Mouse (Mus musculus): ENCODE data around the gene Hlcs. TPM values are rescaled to one million over a fixed set of nuclear protein-coding genes. Genes with fewer than 3 reads are reported as not detected.

Gene Hlcs
- polyA plus RNA-seq, 1 experiment = 9.5 TPM

DNA sequence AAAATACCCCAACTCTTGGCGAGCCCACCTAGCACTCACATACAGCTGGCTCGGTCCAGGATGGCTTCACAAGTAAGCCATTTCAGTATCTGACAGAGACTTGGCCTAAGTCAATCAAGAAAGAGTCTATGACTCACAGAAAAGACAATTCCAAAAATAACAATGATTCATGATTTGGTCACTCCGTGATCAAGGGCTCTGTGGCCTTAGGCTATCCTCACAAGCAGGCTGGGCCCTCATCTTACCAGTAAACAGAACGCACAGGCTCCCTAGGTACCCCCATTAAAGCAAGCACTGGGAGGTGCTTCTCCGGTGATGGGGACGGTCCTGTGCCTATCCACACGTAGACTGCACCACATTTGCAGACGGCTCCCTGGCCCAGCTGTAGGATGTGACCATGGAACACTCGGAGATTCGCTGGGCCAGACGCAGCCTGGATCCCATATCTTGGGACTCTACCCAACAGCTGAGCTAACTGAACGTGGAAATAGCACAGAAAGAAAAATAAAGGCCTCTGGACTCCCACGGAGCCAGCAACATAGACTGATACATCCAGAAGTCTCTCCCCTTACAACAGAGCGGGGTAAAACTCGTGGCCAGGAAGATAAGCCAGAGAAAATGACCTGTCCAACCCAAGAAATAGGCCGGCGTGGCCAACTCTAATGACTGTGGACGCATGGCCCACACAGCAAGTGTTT lies 84.4 kb downstream of the Hlcs start:
- 77% methylated on average over 18 of the region's 18 CpGs for WGBS
- no peak for DNase-seq
- H3K4me1 ChIP-seq (ENCODE audit: control insufficient read depth, insufficient read depth, low read length) = no peaks in the 10 kb centered on the region
- no peak overlapping the region for H3K4me3 ChIP-seq (replicated peaks; ENCODE audit: extremely low read depth, low read depth, low read length)
- no peak for TF ChIP-seq POLR2A (IDR thresholded peaks at IDR 0.05; ENCODE audit: borderline replicate concordance, extremely low read depth, low read depth, low read length)
- no peak for TF ChIP-seq CTCF (IDR thresholded peaks at IDR 0.05; ENCODE audit: insufficient read depth, low read length)

- H3K4me1 ChIP-seq (ENCODE audit: control insufficient read depth, insufficient read depth, low read length) = peaks cover 3% of the 10 kb centered on the region; the same call in 1 of the 2 replicates
- TF ChIP-seq CTCF (IDR thresholded peaks at IDR 0.05; ENCODE audit: insufficient read depth, low read length) (no peak), POLR2A (IDR thresholded peaks at IDR 0.05; ENCODE audit: borderline replicate concordance, extremely low read depth, low read depth, low read length) (no peak)
- H3K4me3 ChIP-seq (replicated peaks; ENCODE audit: extremely low read depth, low read depth, low read length) = no peak overlapping the region
- DNase-seq = no peak
- WGBS = 61% methylated on average over 18 of the region's 18 CpGs
Observed at GRCm38 (mm10) chr16:94227328-94228018, 85.9 kb downstream of the Hlcs start.

GRCm38 (mm10) chr16:94223363-94223720 lies 90.0 kb downstream of the Hlcs start:
- TF ChIP-seq POLR2A (IDR thresholded peaks at IDR 0.05; ENCODE audit: borderline replicate concordance, extremely low read depth, low read depth, low read length) (no peak), CTCF (IDR thresholded peaks at IDR 0.05; ENCODE audit: insufficient read depth, low read length) (no peak)
- peaks cover 3% of the 10 kb centered on the region; the same call in 1 of the 2 replicates for H3K4me1 ChIP-seq (ENCODE audit: control insufficient read depth, insufficient read depth, low read length)
- 50% methylated on average over 8 of the region's 8 CpGs for WGBS
- H3K4me3 ChIP-seq (replicated peaks; ENCODE audit: extremely low read depth, low read depth, low read length) = no peak overlapping the region
- no peak for DNase-seq

DNA sequence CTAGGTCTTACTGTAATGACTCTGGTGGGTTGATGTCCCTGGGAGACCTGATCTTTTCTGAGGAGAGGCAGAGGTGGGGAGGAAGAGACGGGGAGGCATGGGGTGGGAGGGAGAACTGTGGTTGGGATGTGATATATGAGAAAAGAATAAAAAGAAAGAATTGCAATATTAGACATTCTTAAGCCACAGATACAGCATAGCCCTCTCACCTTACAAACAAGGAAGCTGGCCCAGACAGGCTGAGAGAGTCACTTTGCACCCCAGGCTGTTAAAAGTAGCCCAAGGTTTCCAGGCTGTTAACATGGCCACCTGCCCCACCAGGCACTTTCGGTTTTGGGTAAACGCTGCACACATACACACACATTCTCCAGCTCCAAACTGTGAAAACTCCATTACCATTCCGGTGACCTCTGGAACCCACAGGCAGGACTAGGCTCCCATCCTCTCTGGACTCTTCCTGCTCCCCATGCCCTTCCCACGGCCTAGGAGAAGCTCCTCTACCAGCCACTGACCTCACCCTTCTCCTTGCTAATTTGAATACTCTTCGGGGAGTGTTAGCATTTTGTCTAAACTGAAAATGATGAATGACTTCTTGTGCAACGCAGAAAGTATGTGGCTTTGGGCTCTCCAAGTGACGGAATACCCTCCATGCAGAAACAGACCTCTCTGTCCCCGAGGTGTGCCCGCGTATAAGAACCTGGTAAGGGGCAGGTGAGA lies 90.6 kb downstream of the Hlcs start:
- Histone ChIP-seq H3K4me3 (replicated peaks; ENCODE audit: extremely low read depth, low read depth, low read length) (peak overlapping the region; percentile 15), H3K4me1 (ENCODE audit: control insufficient read depth, insufficient read depth, low read length) (peaks cover 3% of the 10 kb centered on the region; the same call in 1 of the 2 replicates)
- TF ChIP-seq POLR2A (IDR thresholded peaks at IDR 0.05; ENCODE audit: borderline replicate concordance, extremely low read depth, low read depth, low read length) = no peak
- no peak for TF ChIP-seq CTCF (IDR thresholded peaks at IDR 0.05; ENCODE audit: insufficient read depth, low read length)
- 36% methylated on average over 11 of the region's 11 CpGs for WGBS
- DNase-seq = peak; percentile 11

DNA sequence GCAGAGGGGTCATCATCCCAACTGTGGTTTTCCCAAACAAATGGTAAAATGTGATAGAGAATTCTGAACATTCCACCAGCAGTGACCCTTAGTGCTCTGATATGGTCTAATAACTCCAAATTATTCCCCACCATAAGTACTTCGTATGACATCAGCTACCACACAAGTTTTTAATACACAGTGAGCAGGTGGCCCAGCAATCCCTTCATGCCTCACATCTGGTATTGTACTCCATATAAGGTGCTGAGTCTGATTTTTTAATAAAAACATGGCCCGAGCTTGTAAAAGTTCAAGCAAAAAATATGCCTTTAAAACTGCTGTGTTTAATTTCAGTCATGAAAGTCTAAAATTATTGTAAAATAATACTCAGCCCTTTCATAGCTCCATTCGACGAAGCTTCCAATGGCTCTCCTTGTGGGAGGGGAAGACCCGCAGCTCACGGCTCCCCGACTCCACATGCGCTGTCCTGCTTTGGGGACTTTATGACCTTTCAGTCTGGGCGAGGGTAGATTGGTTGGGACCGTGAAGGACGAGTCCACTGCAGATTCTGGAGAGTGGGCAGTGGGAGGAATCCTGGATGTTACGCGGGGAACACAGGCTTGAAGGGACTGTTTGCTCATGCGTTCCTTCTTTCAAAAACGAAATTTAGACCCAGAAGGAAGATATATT lies 102.5 kb downstream of the Hlcs start:
- DNase-seq = no peak
- H3K4me3 ChIP-seq (replicated peaks; ENCODE audit: extremely low read depth, low read depth, low read length) = no peak overlapping the region
- TF ChIP-seq CTCF (IDR thresholded peaks at IDR 0.05; ENCODE audit: insufficient read depth, low read length) (no peak), POLR2A (IDR thresholded peaks at IDR 0.05; ENCODE audit: borderline replicate concordance, extremely low read depth, low read depth, low read length) (no peak)
- no peaks in the 10 kb centered on the region for H3K4me1 ChIP-seq (ENCODE audit: control insufficient read depth, insufficient read depth, low read length)
- 91% methylated on average over 15 of the region's 15 CpGs for WGBS

DNA sequence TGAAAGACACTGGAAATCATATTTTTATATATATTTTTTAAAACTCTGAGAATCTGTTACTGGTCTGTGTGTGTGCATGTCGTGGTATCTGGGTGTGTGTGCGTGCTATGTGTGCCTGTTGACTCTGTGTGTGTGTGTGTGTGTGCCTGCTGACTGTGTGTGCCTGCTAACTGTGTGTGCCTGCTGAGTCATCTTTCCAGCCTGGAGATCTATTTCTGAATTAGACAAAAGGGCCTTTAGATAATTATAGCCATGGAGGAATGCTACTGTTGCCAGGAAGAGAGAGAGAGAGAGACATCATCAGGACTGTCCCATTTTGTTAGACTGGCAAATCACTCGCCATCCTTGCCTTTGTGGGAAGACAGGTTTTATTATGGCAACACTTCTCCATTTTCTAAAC lies 103.7 kb downstream of the Hlcs start:
- Histone ChIP-seq H3K4me1 (ENCODE audit: control insufficient read depth, insufficient read depth, low read length) (no peaks in the 10 kb centered on the region), H3K4me3 (replicated peaks; ENCODE audit: extremely low read depth, low read depth, low read length) (no peak overlapping the region)
- TF ChIP-seq POLR2A (IDR thresholded peaks at IDR 0.05; ENCODE audit: borderline replicate concordance, extremely low read depth, low read depth, low read length) = no peak
- no peak for TF ChIP-seq CTCF (IDR thresholded peaks at IDR 0.05; ENCODE audit: insufficient read depth, low read length)
- 73% methylated on average over 3 of the region's 3 CpGs for WGBS
- DNase-seq = no peak

GRCm38 (mm10) chr16:94208826-94209225 lies 104.5 kb downstream of the Hlcs start:
- Histone ChIP-seq H3K4me1 (ENCODE audit: control insufficient read depth, insufficient read depth, low read length) (no peaks in the 10 kb centered on the region), H3K4me3 (replicated peaks; ENCODE audit: extremely low read depth, low read depth, low read length) (no peak overlapping the region)
- TF ChIP-seq CTCF (IDR thresholded peaks at IDR 0.05; ENCODE audit: insufficient read depth, low read length) (no peak), POLR2A (IDR thresholded peaks at IDR 0.05; ENCODE audit: borderline replicate concordance, extremely low read depth, low read depth, low read length) (no peak)
- WGBS = 90% methylated on average over 10 of the region's 10 CpGs
- DNase-seq = no peak

GRCm38 (mm10) chr16:94208152-94208551 lies 105.2 kb downstream of the Hlcs start:
- no peak for DNase-seq
- no peak for TF ChIP-seq POLR2A (IDR thresholded peaks at IDR 0.05; ENCODE audit: borderline replicate concordance, extremely low read depth, low read depth, low read length)
- no peak for TF ChIP-seq CTCF (IDR thresholded peaks at IDR 0.05; ENCODE audit: insufficient read depth, low read length)
- Histone ChIP-seq H3K4me3 (replicated peaks; ENCODE audit: extremely low read depth, low read depth, low read length) (no peak overlapping the region), H3K4me1 (ENCODE audit: control insufficient read depth, insufficient read depth, low read length) (no peaks in the 10 kb centered on the region)
- 90% methylated on average over 6 of the region's 6 CpGs for WGBS

Measured in lung, adult 2 months (tissue).